Mouse (Mus musculus) megakaryocyte, embryonic 14.5 days (primary cell): ENCODE data around the gene Nlrc4.

ENCODE experiments used
- FLI1 ChIP-seq: IDR thresholded peaks from 2 replicates; pipeline ENCODE4 v1.6.1; 2012; ENCODE audit warnings: low read length, inconsistent platforms, mixed read lengths
- GATA1 ChIP-seq: IDR thresholded peaks from 3 replicates; pipeline ENCODE4 v1.6.1; 2012; ENCODE audit warnings: mixed read lengths, low read length, inconsistent platforms, borderline replicate concordance

- TF ChIP-seq GATA1, result no peak
- TF ChIP-seq FLI1, result no peak
Measured at GRCm38 (mm10) chr17:74501085-74501484, 42.1 kb upstream of the Nlrc4 start.
